Comparison of ENCODE assay signal across 15 mouse cellular contexts in genomic region chr16:22372225-22372624, GRCm38 (mm10).
"Had no signal": no experiment of that assay in that cellular context is flagged by ENCODE, and none has a peak within 500 bp of the region (broad histone marks: within the 10 kb centered on the region; RNA-seq: fewer than 3 reads in every experiment).

No protein-coding gene starts in this region.

- H3K9me3 ChIP-seq: limb, embryonic 15.5 days; liver, embryonic 15.5 days; midbrain, embryonic 12.5 days; midbrain, embryonic 15.5 days; neural tube, embryonic 13.5 days had no signal

- DNase-seq: layer of hippocampus, postnatal 36 days; lung, postnatal 10 days; lung, postnatal 4 days; right cerebral cortex, postnatal 25 days; thymus, adult 18-20 months; thymus, postnatal 36 days had no signal

- ATAC-seq: midbrain, embryonic 15.5 days had no signal

- H3K4me3 ChIP-seq: left cerebral cortex, adult 2 months; limb, embryonic 15.5 days; liver, embryonic 15.5 days; midbrain, embryonic 12.5 days; midbrain, embryonic 15.5 days; myocyte; neural tube, embryonic 13.5 days had no signal

- H3K4me1 ChIP-seq: limb, embryonic 15.5 days; liver, embryonic 15.5 days; midbrain, embryonic 15.5 days; neural tube, embryonic 13.5 days had no signal

- H3K9ac ChIP-seq: limb, embryonic 15.5 days; liver, embryonic 15.5 days; midbrain, embryonic 12.5 days; midbrain, embryonic 15.5 days; neural tube, embryonic 13.5 days had no signal

- H3K4me2 ChIP-seq: limb, embryonic 15.5 days; liver, embryonic 11.5 days; liver, embryonic 15.5 days; midbrain, embryonic 12.5 days; midbrain, embryonic 15.5 days; neural tube, embryonic 13.5 days had no signal

- H3K36me3 ChIP-seq: limb, embryonic 15.5 days; liver, embryonic 15.5 days; midbrain, embryonic 12.5 days; midbrain, embryonic 15.5 days; neural tube, embryonic 13.5 days had no signal

- H3K27ac ChIP-seq: kidney, postnatal 0 days; left cerebral cortex, adult 2 months; limb, embryonic 15.5 days; liver, embryonic 15.5 days; midbrain, embryonic 12.5 days; midbrain, embryonic 15.5 days; neural tube, embryonic 13.5 days had no signal

- H3K27me3 ChIP-seq: limb, embryonic 15.5 days; liver, embryonic 15.5 days; midbrain, embryonic 12.5 days; midbrain, embryonic 15.5 days; neural tube, embryonic 13.5 days had no signal
